Mouse (Mus musculus): Measurements from ENCODE around the gene Fcho2. TPM values are rescaled to one million over a fixed set of nuclear protein-coding genes. Genes with fewer than 3 reads are reported as not detected.

Fcho2 gene
- polyA plus RNA-seq, 2 experiments, result 14.3 to 17.7 TPM

DNA sequence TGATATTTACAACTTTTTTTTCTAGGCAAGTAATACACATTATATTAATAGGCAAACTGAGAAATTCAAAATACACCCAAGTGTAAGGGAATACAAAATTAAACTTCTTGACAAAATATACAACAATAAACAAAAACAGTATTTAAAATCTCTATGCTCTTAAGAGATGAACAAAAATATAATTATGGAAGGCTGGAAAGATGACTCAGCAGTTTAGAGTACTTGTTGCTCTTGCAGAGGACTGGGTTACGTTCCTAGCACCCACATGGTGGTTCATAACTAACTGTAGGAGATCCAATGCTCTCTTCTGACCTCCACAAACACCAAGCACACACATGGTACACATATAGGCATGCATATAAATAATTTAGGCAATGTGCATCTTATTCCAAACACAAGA, 22.4 kb downstream of the Fcho2 start:
- TF ChIP-seq EP300 (IDR thresholded peaks at IDR 0.05; ENCODE audit: low read depth) (no peak), CTCF (IDR thresholded peaks at IDR 0.05; ENCODE audit: low read depth) (no peak)
- Histone ChIP-seq H3K27me3 (ENCODE audit: control insufficient read depth, insufficient read depth, low read length) (no peaks in the 10 kb centered on the region), H3K4me1 (replicated peaks; ENCODE audit: control insufficient read depth in 2 of 2, insufficient read depth in 2 of 2, low read length in 1 of 2) (no peaks in the 10 kb centered on the region), H3K4me3 (ENCODE audit: insufficient read depth in 1 of 2, low read depth in 2 of 2, low read length in 2 of 2) (no peak overlapping the region), H3K36me3 (replicated peaks; ENCODE audit: control insufficient read depth, insufficient read depth, low read depth) (peaks cover 25% of the 10 kb centered on the region), H3K9ac (replicated peaks) (no peak overlapping the region), H3K9me3 (ENCODE audit: control insufficient read depth, low read length) (no peaks in the 10 kb centered on the region), H3K27ac (no peak overlapping the region), H3K4me2 (ENCODE audit: low read depth) (no peak overlapping the region)
- DNase-seq (ENCODE audit: low read depth in 3 of 3, low spot score in 3 of 3), result no peak
- ATAC-seq (ENCODE audit: insufficient read depth), result no peak
- 79% methylated on average over 1 of the region's 1 CpGs for WGBS (ENCODE audit: insufficient replicate concordance)

DNA sequence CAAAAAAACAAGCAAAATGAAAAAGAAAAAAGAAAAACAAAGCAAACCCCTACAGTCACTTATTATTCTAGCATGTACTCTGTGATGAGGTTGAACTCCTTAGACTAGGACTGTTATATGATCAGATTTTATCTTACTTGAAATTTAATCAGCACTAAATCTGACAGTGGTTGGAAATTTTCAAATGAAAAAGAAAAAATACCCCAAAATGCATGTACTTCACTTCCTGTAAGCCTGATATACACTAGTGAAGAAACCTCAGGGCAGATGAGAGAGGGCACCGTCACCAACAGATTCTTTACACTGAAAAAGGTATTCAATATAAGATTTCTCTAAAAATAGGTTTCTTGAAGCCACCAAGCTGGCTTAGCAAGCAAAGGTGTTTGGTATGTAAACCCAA, 23.6 kb downstream of the Fcho2 start:
- ATAC-seq (ENCODE audit: insufficient read depth) (no peak), DNase-seq (ENCODE audit: low read depth in 3 of 3, low spot score in 3 of 3) (no peak)
- Histone ChIP-seq H3K27ac (no peak overlapping the region), H3K9me3 (ENCODE audit: control insufficient read depth, low read length) (no peaks in the 10 kb centered on the region), H3K4me1 (replicated peaks; ENCODE audit: control insufficient read depth in 2 of 2, insufficient read depth in 2 of 2, low read length in 1 of 2) (0 out of 4 replicates have a peak, but pooled peaks cover 0 to 3% of the 10 kb centered on the region in 2 experiments), H3K4me3 (ENCODE audit: insufficient read depth in 1 of 2, low read depth in 2 of 2, low read length in 2 of 2) (no peak overlapping the region), H3K9ac (replicated peaks) (no peak overlapping the region), H3K27me3 (ENCODE audit: control insufficient read depth, insufficient read depth, low read length) (no peaks in the 10 kb centered on the region), H3K4me2 (ENCODE audit: low read depth) (no peak overlapping the region), H3K36me3 (replicated peaks; ENCODE audit: control insufficient read depth, insufficient read depth, low read depth) (peaks cover 23% of the 10 kb centered on the region)
- TF ChIP-seq EP300 (IDR thresholded peaks at IDR 0.05; ENCODE audit: low read depth) (no peak), CTCF (IDR thresholded peaks at IDR 0.05; ENCODE audit: low read depth) (no peak)
- 95% methylated on average over 1 of the region's 1 CpGs for WGBS (ENCODE audit: insufficient replicate concordance)

DNA sequence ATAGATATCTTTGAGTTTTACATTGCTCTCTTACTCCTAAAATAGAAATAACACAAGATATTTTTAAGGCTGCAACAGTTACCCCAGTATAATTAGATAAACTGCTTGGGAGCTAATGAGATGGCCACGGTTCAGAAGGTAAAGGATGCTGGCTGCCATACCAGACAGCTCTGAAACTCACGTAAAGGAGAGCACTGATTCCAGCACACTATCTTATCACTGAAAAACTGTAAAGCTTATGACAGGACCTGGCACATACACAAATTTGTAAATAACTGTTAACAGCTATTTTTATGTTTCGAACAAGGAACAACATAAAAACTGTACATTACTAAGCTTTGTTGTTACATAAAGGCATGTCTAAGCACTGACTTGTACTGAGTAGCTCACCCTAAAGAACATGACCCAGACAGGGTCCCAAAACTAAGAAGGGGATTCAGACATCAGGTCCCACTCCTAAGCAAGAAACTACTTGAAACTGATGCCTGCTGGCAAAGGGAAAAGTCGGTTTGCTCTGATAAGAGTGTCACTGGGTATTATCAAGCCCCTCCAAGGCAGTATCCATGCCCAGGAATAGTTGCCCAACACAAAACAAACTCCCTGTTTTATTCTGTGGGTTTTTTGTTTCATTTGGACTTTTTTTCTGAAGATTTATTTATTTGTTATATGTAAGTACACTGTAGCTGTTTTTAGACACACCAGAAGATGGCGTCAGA, 28.1 kb downstream of the Fcho2 start:
- DNase-seq (ENCODE audit: low read depth in 3 of 3, low spot score in 3 of 3) (no peak), ATAC-seq (ENCODE audit: insufficient read depth) (no peak)
- Histone ChIP-seq H3K9me3 (ENCODE audit: control insufficient read depth, low read length) (no peaks in the 10 kb centered on the region), H3K27me3 (ENCODE audit: control insufficient read depth, insufficient read depth, low read length) (no peaks in the 10 kb centered on the region), H3K36me3 (replicated peaks; ENCODE audit: control insufficient read depth, insufficient read depth, low read depth) (peaks cover 15% of the 10 kb centered on the region), H3K9ac (replicated peaks) (no peak overlapping the region), H3K27ac (no peak overlapping the region), H3K4me2 (ENCODE audit: low read depth) (no peak overlapping the region), H3K4me3 (ENCODE audit: insufficient read depth in 1 of 2, low read depth in 2 of 2, low read length in 2 of 2) (no peak overlapping the region), H3K4me1 (replicated peaks; ENCODE audit: control insufficient read depth in 2 of 2, insufficient read depth in 2 of 2, low read length in 1 of 2) (0 out of 4 replicates have a peak, but pooled peaks cover 0 to 3% of the 10 kb centered on the region in 2 experiments)
- no peak for TF ChIP-seq EP300 (IDR thresholded peaks at IDR 0.05; ENCODE audit: low read depth)
- no peak for TF ChIP-seq CTCF (IDR thresholded peaks at IDR 0.05; ENCODE audit: low read depth)
- WGBS (ENCODE audit: insufficient replicate concordance), result 49% methylated on average over 5 of the region's 5 CpGs

DNA sequence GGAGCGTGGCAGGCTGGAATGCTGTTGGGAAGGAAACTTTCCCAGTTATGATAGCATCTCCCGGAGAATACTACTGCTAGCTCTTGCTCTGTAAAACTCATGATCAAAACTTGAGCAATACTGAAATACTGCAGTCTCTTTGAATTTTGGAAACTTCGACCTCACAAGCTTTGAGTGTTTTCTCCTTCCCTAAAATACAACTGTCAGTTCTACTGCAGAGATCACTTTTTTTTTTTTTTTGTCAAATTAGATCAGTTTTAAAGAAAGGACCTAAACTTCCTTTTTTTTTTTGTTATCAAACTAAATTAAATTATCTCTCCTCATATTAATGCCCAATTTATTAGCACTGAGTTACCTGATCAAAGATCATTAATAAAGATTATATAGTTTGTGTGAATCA, 37.3 kb downstream of the Fcho2 start:
- WGBS (ENCODE audit: insufficient replicate concordance), result 84% methylated on average over 3 of the region's 3 CpGs
- Histone ChIP-seq H3K4me3 (ENCODE audit: insufficient read depth in 1 of 2, low read depth in 2 of 2, low read length in 2 of 2) (no peak overlapping the region), H3K4me2 (ENCODE audit: low read depth) (no peak overlapping the region), H3K27ac (no peak overlapping the region), H3K9me3 (ENCODE audit: control insufficient read depth, low read length) (no peaks in the 10 kb centered on the region), H3K4me1 (replicated peaks; ENCODE audit: control insufficient read depth in 2 of 2, insufficient read depth in 2 of 2, low read length in 1 of 2) (no peaks in the 10 kb centered on the region), H3K27me3 (ENCODE audit: control insufficient read depth, insufficient read depth, low read length) (no peaks in the 10 kb centered on the region), H3K9ac (replicated peaks) (no peak overlapping the region), H3K36me3 (replicated peaks; ENCODE audit: control insufficient read depth, insufficient read depth, low read depth) (peaks cover 21% of the 10 kb centered on the region)
- DNase-seq (ENCODE audit: low read depth in 3 of 3, low spot score in 3 of 3), result no peak
- no peak for TF ChIP-seq CTCF (IDR thresholded peaks at IDR 0.05; ENCODE audit: low read depth)
- TF ChIP-seq EP300 (IDR thresholded peaks at IDR 0.05; ENCODE audit: low read depth), result no peak
- no peak for ATAC-seq (ENCODE audit: insufficient read depth)

DNA sequence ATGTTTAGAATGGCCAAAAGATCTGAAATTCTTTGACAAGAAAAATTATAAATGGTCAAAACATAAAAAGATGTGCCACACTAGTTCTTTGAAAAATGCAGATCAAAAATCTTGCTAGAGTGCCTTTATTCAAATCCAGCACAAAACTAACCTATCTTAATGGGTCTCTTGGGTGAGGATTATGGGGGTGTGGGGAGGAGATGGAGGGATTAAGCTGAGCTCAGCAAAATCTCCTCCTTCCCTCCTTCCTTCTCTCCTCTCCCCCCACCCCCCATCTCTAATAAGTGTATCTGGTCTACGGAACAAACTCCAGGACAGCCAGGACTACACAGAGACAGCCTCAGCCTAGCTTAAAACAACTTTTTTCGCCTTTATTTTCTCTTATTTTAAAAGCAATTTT, 43.8 kb downstream of the Fcho2 start:
- ATAC-seq (ENCODE audit: insufficient read depth) (no peak), DNase-seq (ENCODE audit: low read depth in 3 of 3, low spot score in 3 of 3) (no peak)
- no peaks in the 10 kb centered on the region for H3K27me3 ChIP-seq (ENCODE audit: control insufficient read depth, insufficient read depth, low read length)
- no peaks in the 10 kb centered on the region for H3K9me3 ChIP-seq (ENCODE audit: control insufficient read depth, low read length)
- peaks cover 4% of the 10 kb centered on the region for H3K36me3 ChIP-seq (replicated peaks; ENCODE audit: control insufficient read depth, insufficient read depth, low read depth)
- H3K4me3 ChIP-seq (ENCODE audit: insufficient read depth in 1 of 2, low read depth in 2 of 2, low read length in 2 of 2), result no peak overlapping the region
- no peak for TF ChIP-seq CTCF (IDR thresholded peaks at IDR 0.05; ENCODE audit: low read depth)
- no peak for TF ChIP-seq EP300 (IDR thresholded peaks at IDR 0.05; ENCODE audit: low read depth)
- 96% methylated on average over 2 of the region's 2 CpGs for WGBS (ENCODE audit: insufficient replicate concordance)
- no peak overlapping the region for H3K27ac ChIP-seq
- H3K4me2 ChIP-seq (ENCODE audit: low read depth), result no peak overlapping the region
- no peaks in the 10 kb centered on the region for H3K4me1 ChIP-seq (replicated peaks; ENCODE audit: control insufficient read depth in 2 of 2, insufficient read depth in 2 of 2, low read length in 1 of 2)
- H3K9ac ChIP-seq (replicated peaks), result no peak overlapping the region
